Mouse (Mus musculus) CD4-positive, CD25-positive, alpha-beta regulatory T cell, adult 4 months (primary cell): Measurements from ENCODE around the gene Irs2. TPM values are rescaled to one million over a fixed set of nuclear protein-coding genes. Genes with fewer than 3 reads are reported as not detected.

Experiments used
- ATAC-seq: one replicate; pipeline ENCODE4 v1.8.0; 2017
- polyA plus RNA-seq, 2 experiments: library from polyadenylated mRNA; unstranded; fragments of 100-300 nt; shearing (Covaris generic); gene quantifications; one replicate each; pipeline ENCODE4 v1.2.1; 2017

Gene Irs2
- polyA plus RNA-seq = under 1 TPM; 0.68 to 0.83 TPM

GRCm38 (mm10) chr8:11008379-11008775 lies at the start of gene Irs2:
Irs2 (minus strand) TSS chr8:11008458.
- ATAC-seq = peak; percentile 6

- ATAC-seq = no peak
These were observed 48.4 kb upstream of the Irs2 start for GRCm38 (mm10) chr8:11056665-11057064.

- no peak for ATAC-seq
These were observed 47.9 kb upstream of the Irs2 start for GRCm38 (mm10) chr8:11056175-11056563.

- ATAC-seq = no peak
These were observed 47.4 kb upstream of the Irs2 start for GRCm38 (mm10) chr8:11055557-11056174.

- ATAC-seq = no peak
These were observed 41.6 kb upstream of the Irs2 start for GRCm38 (mm10) chr8:11049835-11050234.

GRCm38 (mm10) chr8:11047812-11048211 lies 39.6 kb upstream of the Irs2 start:
- no peak for ATAC-seq

- no peak for ATAC-seq
These were observed 36.4 kb upstream of the Irs2 start for GRCm38 (mm10) chr8:11044660-11045059.

GRCm38 (mm10) chr8:11043591-11043990 lies 35.3 kb upstream of the Irs2 start:
- no peak for ATAC-seq

- no peak for ATAC-seq
These were observed 34.8 kb upstream of the Irs2 start for GRCm38 (mm10) chr8:11042872-11043587.

- no peak for ATAC-seq
These were observed 31.8 kb upstream of the Irs2 start for GRCm38 (mm10) chr8:11040088-11040487.

- no peak for ATAC-seq
These were observed 30.5 kb upstream of the Irs2 start for GRCm38 (mm10) chr8:11038788-11039187.

- ATAC-seq = no peak
These were observed 30.1 kb upstream of the Irs2 start for GRCm38 (mm10) chr8:11038367-11038766.

- ATAC-seq = no peak
These were observed 28.5 kb upstream of the Irs2 start for GRCm38 (mm10) chr8:11036790-11037189.

GRCm38 (mm10) chr8:11035628-11036416 lies 27.6 kb upstream of the Irs2 start:
- ATAC-seq = no peak

GRCm38 (mm10) chr8:11024871-11025270 lies 16.6 kb upstream of the Irs2 start:
- no peak for ATAC-seq

GRCm38 (mm10) chr8:11020949-11021572 lies 12.8 kb upstream of the Irs2 start:
- ATAC-seq = no peak

GRCm38 (mm10) chr8:11015622-11016021 lies 7.4 kb upstream of the Irs2 start:
- ATAC-seq = no peak

GRCm38 (mm10) chr8:11013258-11013657 lies 5.0 kb upstream of the Irs2 start:
- ATAC-seq = no peak

- ATAC-seq = no peak
These were observed 3.7 kb upstream of the Irs2 start for GRCm38 (mm10) chr8:11011787-11012485.

GRCm38 (mm10) chr8:11010913-11011605 lies 2.8 kb upstream of the Irs2 start:
- no peak for ATAC-seq

- ATAC-seq = no peak
These were observed 2.1 kb upstream of the Irs2 start for GRCm38 (mm10) chr8:11010398-11010797.
